28 mouse cellular contexts compared by ENCODE assay signal in the genomic region with DNA sequence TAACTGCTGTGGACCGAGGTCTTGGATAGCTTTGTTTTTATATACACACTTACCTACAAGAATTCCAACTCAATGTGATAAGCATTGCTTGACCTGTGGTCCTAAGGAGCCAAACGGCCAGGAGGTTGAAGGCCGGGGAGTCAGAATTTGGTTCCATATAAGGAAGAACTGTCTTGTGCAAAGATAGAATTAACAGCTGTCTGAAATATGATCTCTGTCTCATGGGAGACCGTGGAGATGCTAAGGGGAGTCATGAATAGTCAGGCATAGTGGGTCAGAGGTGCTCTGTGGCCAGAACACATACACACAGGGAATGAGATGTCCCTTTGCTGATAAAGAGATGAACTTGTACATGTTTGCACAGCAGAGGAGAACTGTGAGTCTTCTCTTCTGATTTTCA. TPM values are rescaled to one million over a fixed set of nuclear protein-coding genes. Genes with fewer than 3 reads are reported as not detected.
DNase-seq lines count a peak whose midpoint lies in the region; ATAC-seq and TF ChIP-seq lines count a peak whose summit lies in the region.
"Had no signal": no experiment of that assay in that cellular context is flagged by ENCODE, and none has a peak within 500 bp of the region (broad histone marks: within the 10 kb centered on the region; RNA-seq: fewer than 3 reads in every experiment).

No protein-coding gene starts in this region.

- whole genome bisulfite sequencing in cerebellum, adult 2 months: 78% methylated on average over 4 of the region's 4 CpGs
- 39% methylated on average over 4 of the region's 4 CpGs for WGBS in heart, embryonic 10.5 days

- H3K36me3 ChIP-seq in heart, embryonic 10.5 days: peaks cover 20% of the 10 kb centered on the region
- H3K36me3 ChIP-seq in myocyte (ENCODE audit: control insufficient read depth, insufficient read depth): no peaks in the 10 kb centered on the region
- H3K36me3 ChIP-seq: hindbrain, embryonic 10.5 days; midbrain, embryonic 10.5 days; neural tube, embryonic 15.5 days had no signal

- DNase-seq in cerebellum, adult 2 months: no peak
- DNase-seq in heart, embryonic 10.5 days (ENCODE audit: low spot score): no peak
- no peak for DNase-seq in heart, postnatal 14 days
- DNase-seq in adipocyte (ENCODE audit: low spot score): peak; percentile 57
- DNase-seq in frontal cortex, postnatal 10 days (ENCODE audit: low spot score in 2 of 2): no peak
- no peak for DNase-seq in adrenal gland, adult 8-10 months
- DNase-seq: adrenal gland, postnatal 14 days; cerebellum, adult 9-11 months; gastrocnemius, postnatal 25 days; kidney, adult 11 months; kidney, postnatal 10 days; liver, postnatal 0 days; right cerebral cortex, adult 18-20 months; right cerebral cortex, postnatal 4 days; thymus, adult 2 months had no signal

- H3K27ac ChIP-seq in cerebellum, adult 2 months (ENCODE audit: insufficient read depth, low read length): peak overlapping the region; percentile 14; the same call in 1 of the 2 replicates
- H3K27ac ChIP-seq in heart, embryonic 10.5 days: peak overlapping the region; percentile 52; the same call in 1 of the 2 replicates
- H3K27ac ChIP-seq: embryonic facial prominence, embryonic 13.5 days; forebrain, embryonic 13.5 days; hindbrain, embryonic 10.5 days; limb, embryonic 12.5 days; macrophage; midbrain, embryonic 10.5 days; neural tube, embryonic 15.5 days had no signal

- no peaks in the 10 kb centered on the region for H3K27me3 ChIP-seq in cerebellum, adult 2 months (ENCODE audit: control insufficient read depth, insufficient read depth, low read length)
- H3K27me3 ChIP-seq in heart, embryonic 10.5 days (ENCODE audit: insufficient read depth, poor library complexity, severe bottlenecking): no peaks in the 10 kb centered on the region
- H3K27me3 ChIP-seq in myocyte (ENCODE audit: control insufficient read depth, insufficient read depth, insufficient read length): no peaks in the 10 kb centered on the region
- H3K27me3 ChIP-seq: embryonic facial prominence, embryonic 13.5 days; forebrain, embryonic 13.5 days; limb, embryonic 12.5 days; neural tube, embryonic 15.5 days; Patski had no signal

- peaks cover 22% of the 10 kb centered on the region for H3K4me1 ChIP-seq in cerebellum, adult 2 months (ENCODE audit: control insufficient read depth, insufficient read depth, low read length)
- H3K4me1 ChIP-seq in heart, embryonic 10.5 days: peaks cover 74% of the 10 kb centered on the region

- no peak for TF ChIP-seq POLR2A in cerebellum, adult 2 months (IDR thresholded peaks at IDR 0.05; ENCODE audit: borderline replicate concordance, insufficient read depth, low read length)
- TF ChIP-seq POLR2A in myocyte (IDR thresholded peaks at IDR 0.05; ENCODE audit: insufficient read length, low read depth): no peak

- H3ac ChIP-seq in myocyte (ENCODE audit: control insufficient read depth, insufficient read length): no peak overlapping the region

- H3K4me2 ChIP-seq in myocyte (ENCODE audit: low read depth): peak overlapping the region; percentile 42
- H3K4me2 ChIP-seq: embryonic facial prominence, embryonic 13.5 days; forebrain, embryonic 13.5 days; limb, embryonic 12.5 days; liver, embryonic 11.5 days; neural tube, embryonic 15.5 days had no signal

- no peaks in the 10 kb centered on the region for H3K9me3 ChIP-seq in heart, embryonic 10.5 days
- H3K9me3 ChIP-seq: embryonic facial prominence, embryonic 13.5 days; forebrain, embryonic 13.5 days; hindbrain, embryonic 10.5 days; limb, embryonic 12.5 days; midbrain, embryonic 10.5 days; neural tube, embryonic 15.5 days had no signal

- H3K4me3 ChIP-seq in cerebellum, adult 2 months (replicated peaks; ENCODE audit: insufficient read depth, low read depth, low read length): no peak overlapping the region
- no peak overlapping the region for H3K4me3 ChIP-seq in heart, embryonic 10.5 days
- H3K4me3 ChIP-seq in myocyte: no peak overlapping the region
- H3K4me3 ChIP-seq: embryonic facial prominence, embryonic 13.5 days; forebrain, embryonic 13.5 days; hindbrain, embryonic 10.5 days; limb, embryonic 12.5 days; midbrain, embryonic 10.5 days; neural tube, embryonic 15.5 days had no signal

- intact Hi-C loops in heart, postnatal 14 days (cut with DNase I): no loop called here

- no peak for TF ChIP-seq CTCF in cerebellum, adult 2 months (IDR thresholded peaks at IDR 0.05; ENCODE audit: borderline replicate concordance, insufficient read depth, low read depth, low read length)

- H3K79me2 ChIP-seq in myocyte (ENCODE audit: control insufficient read depth, insufficient read depth): peaks cover 28% of the 10 kb centered on the region

- ATAC-seq in cerebellum, adult (ENCODE audit: insufficient number of reproducible peaks, low FRiP score, low TSS enrichment): no peak
- ATAC-seq: CD4-positive, CD25-positive, alpha-beta regulatory T cell, adult 4 months; forebrain, embryonic 13.5 days; liver, postnatal 0 days; lung, postnatal 0 days; Patski had no signal

TF ChIP-seq in myocyte, 11 proteins besides CTCF, POLR2A, EP300 and RAD21:
- TF ChIP-seq MAX (IDR thresholded peaks at IDR 0.05; ENCODE audit: low read depth): no peak
- TF ChIP-seq TCF12 (IDR thresholded peaks at IDR 0.05; ENCODE audit: insufficient read depth, poor library complexity, severe bottlenecking): no peak
- TF ChIP-seq E2F4 (IDR thresholded peaks at IDR 0.05; ENCODE audit: insufficient read depth): no peak
- no peak for TF ChIP-seq TCF3 (IDR thresholded peaks at IDR 0.05; ENCODE audit: insufficient read length, low read depth)
- no peak for TF ChIP-seq USF1 (IDR thresholded peaks at IDR 0.05; ENCODE audit: low read depth)
- peak; percentile 93 for TF ChIP-seq SRF (IDR thresholded peaks at IDR 0.05; ENCODE audit: control insufficient read depth, insufficient read length, low read depth)
- peak in 1 of 3 experiments; percentile 22 for TF ChIP-seq MYOG (IDR thresholded peaks at IDR 0.05; ENCODE audit: control insufficient read depth in 1 of 3, insufficient read depth in 1 of 3, insufficient read length in 2 of 3, low read depth in 2 of 3)
- no peak for TF ChIP-seq REST (IDR thresholded peaks at IDR 0.05; ENCODE audit: insufficient read depth, insufficient read length)
- no peak for TF ChIP-seq POLR2AphosphoS2 (IDR thresholded peaks at IDR 0.05; ENCODE audit: insufficient read length, low read depth)
- no peak for TF ChIP-seq CEBPB (IDR thresholded peaks at IDR 0.05; ENCODE audit: insufficient read depth, poor library complexity, severe bottlenecking)
- TF ChIP-seq MYOD1 (IDR thresholded peaks at IDR 0.05; ENCODE audit: control insufficient read depth in 1 of 3, insufficient read length in 2 of 3, low read depth in 2 of 3): peak; percentile 55 to 59 (median 57)

RNA-seq across cellular contexts. Expression of gene Lpp, which starts 51.5 kb away (rescaled TPM):
- polyA plus RNA-seq in cerebellum, adult 2 months (2012; rRNA removed): 8.1 and 9.3 TPM in 2 replicates
- 65.1 and 67.2 TPM in 2 replicates for polyA plus RNA-seq in heart, embryonic 10.5 days (2016; fragmentation: Nextera tagmentation; extraction: Ambion mirVana)
- 10 to 100 TPM; 46.8 to 47.5 TPM for total RNA-seq in heart, postnatal 14 days (2021)
- polyA plus RNA-seq in myocyte (2012; fragmentation: generic; extraction: Trizol): 4.8 TPM
- total RNA-seq in adrenal gland, adult 8-10 months (2022): 10 to 100 TPM; 54.0 to 80.8 (median 65.0) TPM
